Mouse (Mus musculus) liver, embryonic 13.5 days (tissue): ENCODE measurements at regions not wholly inside any gene's neighbourhood (a gene's known extent, or its start where the extent isn't known, plus 50 kb on each side); places are given as distances from the start of the nearest gene placed in this dataset.
A peak's percentile ranks its signal among the peaks of the same experiment; 100 is the strongest.

ENCODE experiments used
- ATAC-seq: fragments of 200-750 bp; cut with Nextera tagmentation; 2 replicates; pipeline ENCODE4 v1.8.0; 2017; ENCODE audit warnings: low read depth, mild to moderate bottlenecking, moderate number of reproducible peaks, moderate library complexity
- DNase-seq: peaks from one replicate; pipeline ENCODE4 v3.0.0; 2022
- H3K27ac ChIP-seq: fragments of 300-500 bp; sonication (generic); 2 replicates; pipeline ENCODE4 v1.5.1; 2015; ENCODE audit warnings: moderate library complexity, mild to moderate bottlenecking, inconsistent platforms
- H3K27me3 ChIP-seq: fragments of 300-500 bp; sonication (generic); 2 replicates; pipeline ENCODE4 v1.6.1; 2015; ENCODE audit warnings: mild to moderate bottlenecking, inconsistent platforms
- H3K36me3 ChIP-seq: fragments of 300-500 bp; sonication (generic); 2 replicates; pipeline ENCODE4 v1.6.1; 2015; ENCODE audit warnings: mild to moderate bottlenecking, inconsistent platforms
- H3K4me1 ChIP-seq: fragments of 300-500 bp; sonication (generic); replicated peaks from 2 replicates; pipeline ENCODE4 v1.6.1; 2015; ENCODE audit warnings: inconsistent platforms
- H3K4me2 ChIP-seq: fragments of 300-500 bp; sonication (generic); 2 replicates; pipeline ENCODE4 v1.6.1; 2015; ENCODE audit warnings: inconsistent platforms, mild to moderate bottlenecking, moderate library complexity
- H3K4me3 ChIP-seq: fragments of 300-500 bp; sonication (generic); replicated peaks from 2 replicates; pipeline ENCODE4 v1.5.1; 2015; ENCODE audit warnings: mild to moderate bottlenecking, inconsistent platforms
- H3K9ac ChIP-seq: fragments of 300-500 bp; sonication (generic); 2 replicates; pipeline ENCODE4 v1.6.1; 2015; ENCODE audit warnings: mild to moderate bottlenecking, inconsistent platforms
- H3K9me3 ChIP-seq: fragments of 300-500 bp; sonication (generic); replicated peaks from 2 replicates; pipeline ENCODE4 v1.6.1; 2016; ENCODE audit warnings: inconsistent platforms
- WGBS: fragments of 180-500 bp; shearing (Covaris S2); methylation state at CpG from one replicate; pipeline ENCODE4 v1.1.7; 2015; ENCODE audit not compliant: insufficient replicate concordance; 5-methylcytosine and 5-hydroxymethylcytosine counted together

DNA sequence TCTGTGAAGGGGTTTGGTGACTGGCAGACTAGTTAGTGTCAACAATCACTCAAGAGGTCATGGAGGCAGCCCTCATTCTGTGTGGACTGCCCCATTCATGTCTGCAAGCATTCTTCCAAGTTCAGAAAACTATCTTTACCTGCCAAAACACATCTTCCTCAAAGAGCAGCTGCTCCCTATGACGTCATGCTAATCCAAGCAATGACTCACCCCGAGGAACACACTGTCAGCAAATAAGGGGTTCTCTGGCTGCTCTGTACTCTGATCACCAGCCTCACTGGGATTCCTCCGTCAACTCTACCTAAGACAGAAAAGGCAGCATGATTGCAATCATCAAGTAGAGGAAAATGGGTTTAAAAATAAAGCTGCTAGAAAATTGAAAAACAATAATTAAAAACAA is 165.4 kb upstream of the Nabp1 start:
- Histone ChIP-seq H3K27me3 (no peaks in the 10 kb centered on the region), H3K4me2 (no peak overlapping the region), H3K36me3 (no peaks in the 10 kb centered on the region), H3K4me3 (no peak overlapping the region), H3K4me1 (no peaks in the 10 kb centered on the region), H3K9me3 (no peaks in the 10 kb centered on the region), H3K9ac (no peak overlapping the region), H3K27ac (no peak overlapping the region)
- WGBS: 43% methylated on average over 3 of the region's 3 CpGs
- DNase-seq (no peak), ATAC-seq (no peak)

GRCm38 (mm10) chr1:51638519-51639302 is 160.5 kb upstream of the Nabp1 start:
- no peak overlapping the region for H3K27ac ChIP-seq
- H3K9me3 ChIP-seq: no peaks in the 10 kb centered on the region
- no peaks in the 10 kb centered on the region for H3K27me3 ChIP-seq
- H3K9ac ChIP-seq: no peak overlapping the region
- no peak overlapping the region for H3K4me3 ChIP-seq
- H3K4me2 ChIP-seq: no peak overlapping the region
- WGBS: 50% methylated on average over 6 of the region's 6 CpGs
- no peaks in the 10 kb centered on the region for H3K36me3 ChIP-seq
- H3K4me1 ChIP-seq: no peaks in the 10 kb centered on the region
- no peak for ATAC-seq
- DNase-seq: peak; percentile 13

GRCm38 (mm10) chr1:51635881-51636515 is 157.8 kb upstream of the Nabp1 start:
- no peak overlapping the region for H3K4me3 ChIP-seq
- DNase-seq (peak; percentile 50), ATAC-seq (no peak)
- no peaks in the 10 kb centered on the region for H3K9me3 ChIP-seq
- WGBS: 39% methylated on average over 7 of the region's 7 CpGs
- no peak overlapping the region for H3K27ac ChIP-seq
- H3K9ac ChIP-seq: no peak overlapping the region
- H3K4me2 ChIP-seq: no peak overlapping the region
- no peaks in the 10 kb centered on the region for H3K4me1 ChIP-seq
- H3K27me3 ChIP-seq: no peaks in the 10 kb centered on the region
- H3K36me3 ChIP-seq: no peaks in the 10 kb centered on the region

DNA sequence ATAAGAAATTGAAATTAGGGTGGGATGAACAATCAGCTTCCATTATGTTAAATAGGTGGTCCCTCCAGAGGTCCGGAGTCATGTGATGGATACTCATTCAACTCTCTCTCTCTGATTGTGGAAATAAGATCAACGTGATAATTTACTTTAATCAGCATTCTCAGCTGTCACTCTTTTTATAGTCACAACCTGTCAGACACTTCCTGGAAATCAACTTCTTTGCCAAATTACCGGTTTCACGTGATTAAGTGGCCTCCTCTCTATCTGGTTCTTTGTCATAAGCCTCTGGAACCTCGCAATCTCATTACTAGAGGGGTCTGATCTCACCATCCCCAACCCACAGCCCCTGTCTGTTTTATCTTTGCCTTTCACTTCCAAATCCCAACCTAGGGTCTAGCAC is 155.6 kb upstream of the Nabp1 start:
- DNase-seq: no peak
- no peak overlapping the region for H3K9ac ChIP-seq
- H3K4me1 ChIP-seq: no peaks in the 10 kb centered on the region
- H3K4me2 ChIP-seq: no peak overlapping the region
- no peaks in the 10 kb centered on the region for H3K36me3 ChIP-seq
- no peaks in the 10 kb centered on the region for H3K27me3 ChIP-seq
- H3K27ac ChIP-seq: no peak overlapping the region
- no peak for ATAC-seq
- no peak overlapping the region for H3K4me3 ChIP-seq
- no peaks in the 10 kb centered on the region for H3K9me3 ChIP-seq
- 48% methylated on average over 5 of the region's 5 CpGs for WGBS

DNA sequence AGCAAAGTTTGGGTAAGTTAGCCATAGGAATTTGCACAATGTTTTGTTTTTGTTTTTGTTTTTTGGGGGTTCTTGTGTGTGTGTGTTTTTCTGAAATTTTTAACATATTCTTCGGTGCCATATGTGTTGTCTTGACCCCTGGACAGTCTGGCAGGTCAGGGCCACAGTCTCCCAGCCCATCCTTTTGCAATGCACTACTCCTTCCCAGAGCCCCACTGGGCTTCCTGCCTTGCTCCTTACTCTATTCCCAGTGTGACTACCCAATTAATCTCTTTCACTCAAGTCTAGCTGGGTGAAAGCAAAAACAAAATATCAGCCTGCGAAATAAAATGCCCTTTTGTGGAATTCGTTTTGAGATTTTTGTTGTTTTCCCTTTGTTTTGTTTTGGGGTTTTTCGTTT is 154.6 kb upstream of the Nabp1 start:
- no peak for ATAC-seq
- Histone ChIP-seq H3K36me3 (no peaks in the 10 kb centered on the region), H3K27me3 (no peaks in the 10 kb centered on the region), H3K4me3 (no peak overlapping the region), H3K4me1 (no peaks in the 10 kb centered on the region), H3K27ac (no peak overlapping the region), H3K9ac (no peak overlapping the region), H3K4me2 (no peak overlapping the region), H3K9me3 (no peaks in the 10 kb centered on the region)
- no peak for DNase-seq
- 55% methylated on average over 4 of the region's 4 CpGs for WGBS

GRCm38 (mm10) chr1:51629848-51630247 is 151.6 kb upstream of the Nabp1 start:
- ATAC-seq (no peak), DNase-seq (no peak)
- no peaks in the 10 kb centered on the region for H3K36me3 ChIP-seq
- H3K9ac ChIP-seq: no peak overlapping the region
- H3K4me1 ChIP-seq: no peaks in the 10 kb centered on the region
- no peak overlapping the region for H3K4me3 ChIP-seq
- H3K27ac ChIP-seq: no peak overlapping the region
- no peaks in the 10 kb centered on the region for H3K9me3 ChIP-seq
- no peaks in the 10 kb centered on the region for H3K27me3 ChIP-seq
- H3K4me2 ChIP-seq: no peak overlapping the region
- 75% methylated on average over 1 of the region's 1 CpGs for WGBS

GRCm38 (mm10) chr1:51628137-51628793 is 150.0 kb upstream of the Nabp1 start:
- no peak overlapping the region for H3K4me3 ChIP-seq
- H3K36me3 ChIP-seq: no peaks in the 10 kb centered on the region
- ATAC-seq (no peak), DNase-seq (no peak)
- no peaks in the 10 kb centered on the region for H3K9me3 ChIP-seq
- H3K4me1 ChIP-seq: no peaks in the 10 kb centered on the region
- H3K27ac ChIP-seq: no peak overlapping the region
- H3K9ac ChIP-seq: no peak overlapping the region
- 57% methylated on average over 5 of the region's 5 CpGs for WGBS
- no peaks in the 10 kb centered on the region for H3K27me3 ChIP-seq
- H3K4me2 ChIP-seq: no peak overlapping the region

- ATAC-seq: no peak
- Histone ChIP-seq H3K27ac (no peak overlapping the region), H3K27me3 (no peaks in the 10 kb centered on the region), H3K9me3 (no peaks in the 10 kb centered on the region), H3K4me2 (no peak overlapping the region), H3K4me3 (no peak overlapping the region), H3K9ac (no peak overlapping the region), H3K4me1 (no peaks in the 10 kb centered on the region), H3K36me3 (no peaks in the 10 kb centered on the region)
- 60% methylated on average over 9 of the region's 9 CpGs for WGBS
- DNase-seq: no peak
These were observed 148.1 kb upstream of the Nabp1 start for GRCm38 (mm10) chr1:51626303-51626702.

DNA sequence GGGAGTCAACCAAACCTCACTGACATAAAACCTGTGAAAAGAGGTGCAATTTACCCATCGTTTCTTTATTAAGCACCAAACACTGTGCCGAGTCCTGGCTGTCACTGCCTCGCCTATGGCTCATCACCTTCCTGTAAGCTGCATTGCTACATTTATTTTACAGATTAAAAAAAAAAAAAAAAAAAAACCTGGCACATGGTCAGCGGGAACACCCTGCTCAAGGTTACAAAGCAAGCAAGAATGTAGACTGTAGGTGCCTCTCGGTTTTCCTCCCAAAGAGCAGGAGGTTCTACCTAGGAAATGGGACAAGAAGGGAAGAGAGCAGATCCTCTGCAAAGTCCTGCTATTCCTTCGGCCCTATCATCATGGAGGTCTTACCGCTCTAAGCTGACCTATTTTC is 146.9 kb upstream of the Nabp1 start:
- H3K9me3 ChIP-seq: no peaks in the 10 kb centered on the region
- no peaks in the 10 kb centered on the region for H3K36me3 ChIP-seq
- no peak for DNase-seq
- WGBS: 72% methylated on average over 7 of the region's 7 CpGs
- no peak overlapping the region for H3K4me3 ChIP-seq
- no peak overlapping the region for H3K9ac ChIP-seq
- H3K27ac ChIP-seq: no peak overlapping the region
- no peak for ATAC-seq
- no peaks in the 10 kb centered on the region for H3K4me1 ChIP-seq
- no peaks in the 10 kb centered on the region for H3K27me3 ChIP-seq
- no peak overlapping the region for H3K4me2 ChIP-seq

DNA sequence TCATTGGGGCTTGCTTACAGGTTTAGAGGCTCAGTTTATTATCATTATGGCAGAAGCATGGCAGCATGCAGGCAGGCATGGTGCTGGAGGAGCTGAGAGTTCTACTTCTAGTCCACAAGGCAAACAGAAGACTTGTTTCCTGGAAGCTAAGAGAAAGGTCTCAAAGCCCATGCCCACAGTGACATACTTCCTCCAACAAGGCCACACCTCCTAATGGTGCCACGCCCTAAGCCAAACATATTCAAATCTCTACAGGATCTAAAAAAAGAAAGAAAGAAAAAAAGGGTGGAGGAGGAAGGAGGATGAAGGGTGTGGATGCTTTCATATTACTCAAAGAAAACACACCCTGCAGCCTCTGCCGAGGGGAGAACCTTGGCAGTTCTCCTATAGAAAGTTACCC is 146.3 kb upstream of the Nabp1 start:
- whole genome bisulfite sequencing: 58% methylated on average over 2 of the region's 2 CpGs
- H3K27me3 ChIP-seq: no peaks in the 10 kb centered on the region
- no peak overlapping the region for H3K4me2 ChIP-seq
- H3K36me3 ChIP-seq: no peaks in the 10 kb centered on the region
- no peak overlapping the region for H3K9ac ChIP-seq
- H3K9me3 ChIP-seq: no peaks in the 10 kb centered on the region
- H3K4me1 ChIP-seq: no peaks in the 10 kb centered on the region
- H3K4me3 ChIP-seq: no peak overlapping the region
- no peak for ATAC-seq
- no peak overlapping the region for H3K27ac ChIP-seq
- DNase-seq: no peak

DNA sequence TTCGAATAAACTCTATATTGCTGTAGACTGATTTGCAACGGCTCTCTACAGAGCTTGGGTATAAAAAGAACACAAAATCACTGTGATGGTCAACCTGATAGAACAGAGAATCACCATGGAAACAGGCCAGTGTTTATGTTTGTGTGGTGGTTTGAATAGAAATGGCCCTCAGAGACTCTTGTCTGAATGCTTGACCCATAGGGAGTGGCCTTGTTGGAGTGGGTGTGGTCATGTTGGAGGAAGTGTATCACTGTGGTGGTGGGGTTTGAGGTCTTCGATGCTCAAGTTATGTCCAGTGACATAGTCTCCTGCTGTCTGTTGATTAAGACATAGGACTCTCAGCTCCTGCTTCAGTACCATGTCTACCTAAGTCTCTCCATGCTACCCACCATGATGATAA is 144.8 kb upstream of the Nabp1 start:
- Histone ChIP-seq H3K27ac (no peak overlapping the region), H3K4me3 (no peak overlapping the region), H3K9ac (no peak overlapping the region), H3K4me1 (no peaks in the 10 kb centered on the region), H3K4me2 (no peak overlapping the region), H3K9me3 (no peaks in the 10 kb centered on the region), H3K27me3 (no peaks in the 10 kb centered on the region), H3K36me3 (no peaks in the 10 kb centered on the region)
- DNase-seq (no peak), ATAC-seq (no peak)
- WGBS: 77% methylated on average over 3 of the region's 3 CpGs
